Mouse (Mus musculus) G1E (cell line): ENCODE measurements at regions not wholly inside any gene's neighbourhood (a gene's known extent, or its start where the extent isn't known, plus 50 kb on each side); places are given as distances from the start of the nearest gene placed in this dataset.

Source experiments
- CTCF ChIP-seq: IDR thresholded peaks from 2 replicates; pipeline ENCODE4 v1.5.1; 2012; ENCODE audit warnings: low read depth, low read length, inconsistent platforms, mixed read lengths
- GATA1 ChIP-seq: IDR thresholded peaks from 2 replicates; pipeline ENCODE4 v1.6.1; 2012; ENCODE audit warnings: borderline replicate concordance, low read length, inconsistent platforms, mixed read lengths
- POLR2AphosphoS5 ChIP-seq: IDR thresholded peaks from 2 replicates; pipeline ENCODE4 v1.6.1; 2012; ENCODE audit warnings: low read depth, low read length, inconsistent platforms; ENCODE audit not compliant: insufficient replicate concordance

GRCm38 (mm10) chr6:143631581-143631980 lies 464.6 kb downstream of the Etnk1 start:
- TF ChIP-seq CTCF (no peak), GATA1 (no peak), POLR2AphosphoS5 (no peak)
